Mouse (Mus musculus): ENCODE measurements at regions not wholly inside any gene's neighbourhood (a gene's known extent, or its start where the extent isn't known, plus 50 kb on each side); places are given as distances from the start of the nearest gene placed in this dataset.

DNA sequence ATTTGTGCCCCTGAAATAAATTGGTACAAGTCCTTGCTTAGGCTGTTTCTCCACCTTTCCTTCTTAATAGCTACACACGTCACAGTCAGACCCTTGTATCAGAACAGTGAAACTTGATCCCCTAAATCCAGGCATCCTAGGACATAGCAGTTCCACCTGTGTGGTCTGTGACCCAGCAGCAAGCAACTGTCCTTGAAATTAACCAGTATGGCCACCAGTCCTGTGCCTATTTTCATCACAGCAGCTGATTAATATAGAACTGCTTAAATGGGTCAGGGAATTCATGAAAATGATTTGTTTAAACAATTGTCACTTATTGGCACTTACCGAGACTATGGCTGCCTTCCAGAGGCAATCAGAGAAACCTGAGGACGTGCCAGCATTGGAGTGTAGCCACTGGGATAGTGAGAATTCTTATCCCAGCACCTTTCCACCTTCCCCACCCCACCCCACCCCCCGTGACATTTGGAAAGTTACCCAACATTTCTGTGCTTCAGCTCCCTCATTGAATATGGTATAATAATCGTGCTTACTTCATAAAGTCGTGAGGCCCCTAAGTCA, 135.4 kb upstream of the Cdkn2b start:
- no peak for DNase-seq

DNA sequence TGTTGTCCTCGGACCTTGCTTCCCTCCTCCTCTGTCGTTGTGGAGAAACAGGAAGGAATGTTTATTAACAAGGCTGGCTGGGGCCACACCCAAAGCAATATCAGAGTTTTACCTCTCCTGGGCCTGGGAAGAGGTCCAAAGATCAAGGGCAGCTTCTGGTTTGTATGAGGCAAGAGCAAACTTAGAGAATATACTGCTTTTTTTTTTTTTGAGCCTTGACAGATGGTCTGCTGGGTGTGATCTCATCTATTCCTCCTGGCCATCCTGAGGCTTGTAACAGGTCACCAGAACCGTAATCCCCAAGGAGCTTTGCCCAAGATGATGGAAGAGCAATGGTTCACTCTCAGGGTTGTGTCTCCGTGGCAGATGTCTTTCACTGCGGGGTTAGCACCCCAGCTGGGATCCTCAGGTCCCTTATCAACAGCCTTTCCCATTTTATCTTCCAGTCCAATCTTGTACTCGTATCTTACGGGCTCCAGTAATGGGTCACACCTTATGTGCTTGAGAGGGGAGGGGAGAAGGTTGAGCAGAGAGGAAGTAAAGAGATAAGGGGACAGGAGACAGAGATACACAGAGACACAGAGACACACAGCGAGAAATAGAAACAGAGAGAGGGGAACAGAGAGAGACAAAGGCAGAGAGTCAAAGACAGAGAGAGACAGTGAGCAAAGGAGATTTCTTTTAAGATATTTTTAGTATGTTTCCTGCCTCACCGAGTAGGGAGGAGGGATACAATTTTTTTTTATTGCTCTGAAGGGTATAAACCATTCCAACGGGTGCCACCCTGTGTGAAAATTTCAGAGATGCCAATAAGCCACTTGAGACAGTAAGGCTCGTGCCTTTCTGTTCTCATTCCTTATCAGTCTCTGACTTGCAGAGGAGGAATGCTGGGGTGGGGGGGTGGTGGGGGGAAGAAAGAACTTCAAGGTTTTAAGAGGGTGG, 134.6 kb upstream of the Cdkn2b start:
- DNase-seq: no peak

DNA sequence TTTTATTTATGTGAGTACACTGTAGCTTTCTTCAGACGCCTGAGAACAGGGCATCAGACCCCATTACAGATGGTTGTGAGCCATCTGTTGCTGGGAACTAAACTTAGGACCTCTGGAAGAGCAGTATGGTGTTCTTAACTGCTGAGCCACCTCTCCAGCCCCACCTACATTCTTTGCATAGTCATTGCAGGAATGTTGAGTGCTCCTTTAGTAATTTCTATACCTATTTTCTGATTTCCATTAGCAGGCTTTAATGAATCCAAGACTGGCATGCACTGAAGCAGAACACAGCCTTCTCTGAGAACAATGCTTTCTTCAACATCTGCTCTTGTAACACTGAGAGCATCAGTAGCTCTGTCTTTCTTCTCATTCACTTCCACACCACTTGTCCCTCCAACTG, 131.7 kb upstream of the Cdkn2b start:
- DNase-seq: no peak

DNA sequence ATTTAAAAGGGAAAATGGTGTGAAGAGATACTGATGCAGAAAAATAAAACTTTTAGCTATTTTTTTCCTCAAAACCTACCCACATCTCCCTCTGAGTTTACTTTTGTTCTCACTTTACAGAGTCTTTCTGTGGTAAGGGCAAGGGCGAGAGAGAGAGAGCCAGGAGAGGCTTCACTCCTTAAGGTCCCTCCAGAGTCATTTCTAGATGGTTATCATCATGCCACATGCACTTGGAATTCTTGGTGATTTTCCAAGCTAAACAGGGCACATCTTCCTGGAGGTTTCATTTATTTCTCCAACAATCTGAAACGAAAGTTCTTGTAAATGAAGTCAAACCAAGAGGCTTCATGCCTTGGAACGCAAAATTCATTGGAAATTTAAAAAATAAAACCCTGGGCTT, 130.0 kb upstream of the Cdkn2b start:
- DNase-seq: no peak

DNA sequence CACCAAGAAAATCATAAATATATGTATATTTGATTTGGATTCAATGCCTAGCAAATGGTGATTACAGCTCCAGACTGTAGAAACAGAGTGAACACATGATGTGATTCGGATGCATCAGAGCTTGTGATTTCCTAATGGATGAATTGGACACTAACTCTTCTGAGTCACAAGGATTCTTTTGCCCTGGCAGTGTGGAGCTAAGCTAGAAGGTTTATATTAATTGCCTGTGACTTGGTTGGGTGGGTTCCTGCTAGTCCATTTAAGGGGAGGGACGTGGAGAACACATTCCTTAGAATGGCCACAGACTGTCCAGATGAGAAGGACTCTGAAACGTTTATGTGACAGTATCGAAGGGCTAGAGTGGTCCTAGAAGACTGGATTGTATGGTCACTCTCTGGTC, 129.5 kb upstream of the Cdkn2b start:
- no peak for DNase-seq

- DNase-seq: no peak
These were observed 127.8 kb upstream of the Cdkn2b start for GRCm38 (mm10) chr4:89438665-89439064.

DNA sequence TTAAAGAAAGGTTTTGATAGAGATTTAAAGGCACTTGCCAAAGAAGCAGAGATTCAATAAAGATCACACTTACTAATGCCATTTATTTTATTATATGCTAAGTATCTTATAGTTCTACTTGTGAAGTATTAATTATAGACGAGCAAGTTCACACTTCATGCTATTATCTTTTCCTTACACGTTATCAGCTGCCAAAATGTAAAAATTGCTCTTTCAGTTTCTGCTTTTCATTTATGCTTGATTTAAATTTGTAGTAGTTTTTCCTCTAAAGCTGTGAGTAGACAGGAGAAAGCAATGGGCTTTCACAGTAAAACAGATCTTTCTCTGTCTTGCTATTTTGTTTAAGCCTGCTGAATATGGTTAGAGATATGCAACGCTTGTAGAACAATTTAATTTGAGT, 125.9 kb upstream of the Cdkn2b start:
- DNase-seq: no peak

DNA sequence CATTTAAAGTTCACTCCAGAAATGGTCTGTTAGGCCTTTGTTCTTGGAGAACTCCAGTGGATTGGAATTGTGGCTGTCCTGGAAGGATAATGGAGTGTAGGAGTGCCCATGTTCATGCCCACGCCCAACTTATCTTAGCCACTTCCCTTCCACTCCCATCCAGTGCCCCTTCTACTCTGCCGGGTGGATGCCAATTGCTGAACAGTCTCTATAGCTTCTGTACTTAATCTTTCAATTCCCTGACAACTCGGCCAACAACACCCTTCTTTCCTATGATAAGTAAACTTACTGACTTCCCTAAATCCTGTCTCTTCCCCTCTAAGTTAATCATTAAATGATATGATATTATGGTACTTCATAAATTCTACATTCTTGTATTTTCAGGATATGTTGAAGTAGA, 123.3 kb upstream of the Cdkn2b start:
- DNase-seq: no peak

GRCm38 (mm10) chr4:89433528-89433927, 122.7 kb upstream of the Cdkn2b start:
- no peak for DNase-seq

- no peak for DNase-seq
These were observed 120.7 kb upstream of the Cdkn2b start for GRCm38 (mm10) chr4:89431520-89431919.

GRCm38 (mm10) chr4:89428465-89428864, 117.6 kb upstream of the Cdkn2b start:
- no peak for DNase-seq

- DNase-seq: no peak
These were observed 116.8 kb upstream of the Cdkn2b start for GRCm38 (mm10) chr4:89427345-89428293.

- DNase-seq: no peak
These were observed 115.1 kb upstream of the Cdkn2b start for GRCm38 (mm10) chr4:89425916-89426315.

- DNase-seq: no peak
These were observed 111.0 kb upstream of the Cdkn2b start for GRCm38 (mm10) chr4:89421694-89422354.

DNA sequence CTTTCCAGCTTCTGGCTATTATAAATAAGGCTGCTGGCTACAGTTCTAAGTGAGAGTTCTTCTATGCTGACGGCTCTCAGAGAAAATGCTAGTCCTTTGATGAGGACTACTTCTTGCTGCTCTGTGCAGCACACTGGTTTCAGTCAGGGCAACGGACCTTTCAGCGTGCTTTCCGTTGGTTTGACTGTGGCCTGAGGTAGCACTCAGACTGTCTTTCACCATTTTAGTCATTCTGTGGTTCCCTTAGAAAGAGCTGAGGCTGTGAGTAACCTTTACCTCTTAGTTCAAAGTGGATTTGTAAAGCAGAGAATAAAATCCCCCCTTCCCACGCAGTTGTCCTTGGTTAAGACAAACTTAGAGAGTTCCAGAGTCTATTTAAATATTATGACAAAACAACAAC, 110.0 kb upstream of the Cdkn2b start:
- DNase-seq: no peak

- no peak for DNase-seq
These were observed 108.7 kb upstream of the Cdkn2b start for GRCm38 (mm10) chr4:89419507-89419906.

DNA sequence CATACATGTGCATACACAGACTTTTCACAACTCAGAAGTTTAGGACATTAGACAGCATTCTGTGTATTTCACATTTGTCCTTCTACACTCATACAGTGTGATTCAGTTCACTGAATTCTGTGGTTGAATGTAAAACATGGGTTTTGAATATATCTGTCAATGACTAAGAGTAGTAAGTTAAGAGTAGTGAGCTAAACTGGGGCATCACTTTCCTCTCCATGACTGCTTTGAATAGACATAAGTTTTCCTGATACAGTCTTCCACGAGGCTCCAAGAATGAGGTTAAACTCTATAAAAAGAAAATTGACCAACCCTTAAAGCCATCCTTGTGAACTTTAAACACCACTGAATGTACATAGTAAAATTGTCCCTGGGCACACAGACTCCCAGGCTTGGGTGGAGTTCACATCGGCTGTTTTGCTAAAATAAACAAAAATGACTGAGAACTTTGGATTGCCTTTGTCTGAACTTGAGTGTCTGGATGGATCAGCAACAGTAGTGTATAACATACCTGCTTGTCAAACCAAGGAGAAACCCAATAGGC, 94.9 kb upstream of the Cdkn2b start:
- no peak for DNase-seq

- DNase-seq: no peak
These were observed 92.3 kb upstream of the Cdkn2b start for GRCm38 (mm10) chr4:89403151-89403550.

DNA sequence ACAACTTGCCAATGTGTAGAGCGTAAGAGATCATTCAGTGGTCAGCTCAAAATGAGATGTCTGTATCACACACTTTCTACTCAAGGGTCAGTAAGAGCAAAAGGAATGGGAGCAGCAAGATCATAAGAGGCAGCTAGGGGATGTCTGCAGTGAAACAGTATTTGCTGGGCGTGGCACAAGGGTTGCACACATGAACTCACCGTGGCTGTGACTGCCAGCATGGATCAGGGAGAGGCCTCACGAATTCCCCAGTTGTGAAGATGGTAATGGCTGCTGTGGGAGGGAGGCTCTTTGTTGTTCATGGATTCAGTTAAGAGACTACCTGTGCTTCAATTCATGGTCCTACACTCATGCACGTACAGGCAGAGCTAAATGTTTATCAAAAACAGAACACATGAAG, 91.5 kb upstream of the Cdkn2b start:
- no peak for DNase-seq

DNA sequence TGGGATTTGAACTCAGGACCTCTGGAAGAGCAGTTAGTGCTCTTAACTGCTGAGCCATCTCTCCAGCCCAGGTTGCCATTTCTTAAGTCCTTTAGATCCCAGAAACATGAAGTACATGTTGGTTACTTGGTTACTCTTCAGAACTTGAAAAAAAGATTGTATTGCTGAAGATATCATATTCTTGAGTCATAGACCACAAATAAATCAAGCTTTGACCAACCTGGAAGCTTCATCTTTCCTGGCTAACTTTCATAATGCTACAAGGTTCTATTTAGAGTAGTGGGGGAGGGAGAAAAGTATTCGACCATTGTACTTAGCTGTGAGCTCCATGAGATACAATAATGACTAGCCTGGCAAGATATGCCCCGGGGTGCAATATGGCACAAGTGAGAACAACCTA, 90.9 kb upstream of the Cdkn2b start:
- DNase-seq: no peak

DNA sequence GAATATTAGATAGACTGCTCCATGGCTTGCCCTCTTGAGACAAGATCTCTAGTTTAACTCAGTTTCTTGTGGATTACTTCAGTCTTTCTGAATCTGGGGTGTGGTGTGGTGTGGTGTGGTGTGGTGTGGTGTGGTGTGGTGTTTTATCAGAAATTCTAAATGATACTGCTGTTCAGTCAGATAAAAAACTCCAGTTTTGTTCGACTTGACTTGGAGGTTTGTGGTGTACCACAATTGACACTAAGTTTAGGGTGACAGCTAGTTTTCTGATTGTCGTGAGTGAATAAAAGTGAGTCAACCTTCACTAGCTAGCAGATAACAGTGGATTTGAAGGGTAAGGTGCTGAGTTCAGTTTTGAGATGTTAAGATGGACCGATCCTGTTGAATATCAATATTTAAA, 89.5 kb upstream of the Cdkn2b start:
- DNase-seq: no peak

- no peak for DNase-seq
These were observed 88.4 kb upstream of the Cdkn2b start for GRCm38 (mm10) chr4:89399277-89399676.

DNA sequence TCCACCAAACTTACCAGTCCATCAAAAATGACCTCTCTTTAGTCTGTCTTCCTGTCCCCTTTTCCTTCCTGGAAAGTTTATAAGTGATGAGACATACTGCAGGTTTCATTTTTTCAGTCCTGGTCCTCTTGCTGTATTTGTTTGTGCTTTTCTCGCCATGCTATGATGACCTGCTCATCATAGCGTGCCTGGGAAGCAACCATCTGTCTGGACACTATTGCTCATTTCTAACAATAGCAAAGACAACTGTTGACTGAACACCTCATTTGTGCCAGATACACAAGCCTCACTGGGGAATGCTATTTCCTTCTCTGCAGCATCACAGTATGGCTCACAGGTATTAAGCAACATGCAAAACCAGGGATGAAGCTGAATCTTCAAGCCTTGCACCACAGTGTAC, 85.2 kb upstream of the Cdkn2b start:
- DNase-seq: no peak
